Mouse (Mus musculus): ENCODE results near the gene Smarcd1. TPM values are rescaled to one million over a fixed set of nuclear protein-coding genes. Genes with fewer than 3 reads are reported as not detected.

Smarcd1 gene
- polyA plus RNA-seq (2012; rRNA removed) = 9.5 and 23.8 TPM in 2 replicates

DNA sequence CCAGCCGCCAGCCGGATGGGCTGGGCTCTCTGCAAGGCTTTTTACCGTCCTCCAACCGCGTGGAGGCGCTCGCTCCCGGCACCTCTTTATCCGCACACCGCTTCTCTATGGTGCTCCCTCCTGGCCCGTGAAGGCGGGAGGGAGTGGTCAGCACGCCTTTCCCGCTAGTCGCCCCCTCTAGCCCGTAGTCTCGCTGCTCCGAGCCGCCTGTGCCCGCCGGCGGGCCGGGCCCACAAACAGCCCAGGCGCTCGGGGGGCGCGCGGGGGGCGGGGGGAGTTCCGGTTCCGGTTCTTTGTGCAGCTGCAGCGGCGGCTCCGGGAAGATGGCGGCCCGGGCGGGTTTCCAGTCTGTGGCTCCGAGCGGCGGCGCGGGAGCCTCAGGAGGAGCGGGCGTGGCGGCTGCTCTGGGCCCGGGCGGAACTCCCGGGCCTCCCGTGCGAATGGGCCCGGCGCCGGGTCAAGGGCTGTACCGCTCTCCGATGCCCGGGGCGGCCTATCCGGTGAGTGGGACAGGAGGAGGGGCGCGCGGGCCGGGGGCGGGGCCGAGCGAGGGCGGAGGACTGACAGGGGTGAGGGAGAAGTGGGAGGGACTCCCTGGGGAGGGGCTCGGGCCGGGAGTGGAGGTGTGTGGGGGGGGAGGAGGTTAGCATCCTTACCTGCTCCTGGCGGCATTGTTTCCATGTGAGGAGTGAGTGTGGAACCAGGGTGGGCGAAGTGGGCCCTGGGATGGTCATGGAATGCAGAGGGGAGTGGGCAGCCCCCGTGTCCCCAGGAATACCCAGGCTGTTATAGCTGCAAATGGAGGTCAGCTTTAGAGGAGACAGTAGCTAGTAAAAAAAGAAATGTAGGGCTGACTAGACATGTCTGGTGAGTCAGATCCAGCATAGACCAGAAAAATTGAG lies at the start of gene Smarcd1:
Gene Smarcd1 (plus strand): TSS at position 131 of the 902 bp plus-strand sequence.
- Histone ChIP-seq H3K4me1 (ENCODE audit: control insufficient read depth, insufficient read depth, insufficient read length, low read length) (peaks cover 34% of the 10 kb centered on the region), H3K36me3 (ENCODE audit: control insufficient read depth, insufficient read depth, low read length) (peaks cover 12% of the 10 kb centered on the region), H3K27ac (ENCODE audit: insufficient read depth, low read depth, low read length) (peak within 1 kb of the TSS; percentile 97), H3K4me3 (ENCODE audit: low read depth, low read length) (peak within 1 kb of the TSS; percentile 93), H3K27me3 (ENCODE audit: control insufficient read depth, insufficient read depth, low read length) (no peaks in the 10 kb centered on the region)
- TF ChIP-seq POLR2A (IDR thresholded peaks at IDR 0.05; ENCODE audit: low read depth, low read length) (no peak; the same call in 1 of the 2 replicates), CTCF (IDR thresholded peaks at IDR 0.05; ENCODE audit: extremely low read depth, insufficient read length, insufficient replicate concordance, low read depth, low read length) (peak; percentile 92)
- WGBS = 1% methylated on average over 70 of the region's 71 CpGs

DNA sequence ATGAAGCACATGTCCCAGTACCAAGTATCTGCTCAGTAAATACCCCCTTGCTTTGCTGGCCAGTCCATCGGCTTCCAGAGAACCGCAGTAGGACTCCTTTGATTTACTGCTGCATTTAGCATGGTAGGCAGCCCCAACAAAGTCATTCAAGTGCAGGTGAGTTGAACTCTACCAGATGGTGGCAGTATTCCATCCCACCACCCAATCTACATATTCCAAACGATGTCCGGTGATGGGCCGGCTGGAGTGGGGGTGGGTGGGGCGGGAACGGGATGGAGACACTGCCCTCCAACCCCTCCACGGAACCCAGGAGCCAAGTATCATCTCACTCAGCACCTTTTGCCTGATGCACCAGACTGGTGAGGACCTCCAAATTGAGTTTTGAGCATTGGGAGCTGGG lies 48.6 kb upstream of the Smarcd1 start:
- whole genome bisulfite sequencing = 43% methylated on average over 8 of the region's 8 CpGs
- Histone ChIP-seq H3K4me3 (ENCODE audit: low read depth, low read length) (no peak overlapping the region), H3K4me1 (ENCODE audit: control insufficient read depth, insufficient read depth, insufficient read length, low read length) (peaks cover 6% of the 10 kb centered on the region), H3K36me3 (ENCODE audit: control insufficient read depth, insufficient read depth, low read length) (no peaks in the 10 kb centered on the region), H3K27ac (ENCODE audit: insufficient read depth, low read depth, low read length) (no peak overlapping the region), H3K27me3 (ENCODE audit: control insufficient read depth, insufficient read depth, low read length) (no peaks in the 10 kb centered on the region)
- no peak for TF ChIP-seq CTCF (IDR thresholded peaks at IDR 0.05; ENCODE audit: extremely low read depth, insufficient read length, insufficient replicate concordance, low read depth, low read length)
- no peak for TF ChIP-seq POLR2A (IDR thresholded peaks at IDR 0.05; ENCODE audit: low read depth, low read length)

DNA sequence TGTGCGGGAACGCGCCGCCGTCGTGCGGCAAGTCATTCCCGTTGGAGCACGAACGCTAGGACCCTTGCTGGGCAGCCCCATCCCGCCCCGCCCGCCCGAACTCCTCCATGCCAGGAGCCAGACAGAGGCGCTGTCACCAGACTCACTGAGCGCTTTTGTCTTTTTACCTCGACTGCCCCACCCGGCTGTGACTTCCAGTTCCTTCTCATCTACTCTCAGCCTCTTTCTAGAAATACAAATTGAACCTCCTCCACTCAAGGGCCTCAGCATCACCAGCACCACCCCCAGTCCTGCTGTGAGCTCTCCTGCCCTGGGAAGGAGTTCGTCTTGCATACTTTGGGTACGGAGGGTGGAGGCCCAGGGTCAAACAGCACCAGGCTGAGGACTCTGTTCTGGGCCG lies 48.1 kb upstream of the Smarcd1 start:
- Histone ChIP-seq H3K4me3 (ENCODE audit: low read depth, low read length) (peak overlapping the region; percentile 3; the same call in 1 of the 2 replicates), H3K36me3 (ENCODE audit: control insufficient read depth, insufficient read depth, low read length) (no peaks in the 10 kb centered on the region)

DNA sequence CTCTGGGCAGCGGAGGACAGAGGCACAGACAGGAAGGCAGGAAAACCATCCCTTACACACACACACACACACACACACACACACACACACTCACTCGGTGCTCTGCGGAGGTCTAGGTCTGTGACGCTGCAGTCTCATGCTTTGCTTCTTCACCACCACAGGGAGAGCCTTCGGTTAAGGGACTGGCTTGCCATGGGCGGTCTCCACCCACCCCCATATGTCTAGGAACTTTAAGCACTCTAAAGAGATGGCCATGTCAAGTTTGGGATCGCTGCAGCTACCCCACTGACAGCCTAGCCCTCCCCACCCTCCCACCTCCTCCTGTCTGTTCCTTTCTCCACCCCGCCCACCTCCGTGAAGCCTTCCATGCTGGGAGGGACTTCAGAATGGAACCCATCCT lies 46.0 kb upstream of the Smarcd1 start:
- Histone ChIP-seq H3K4me3 (ENCODE audit: low read depth, low read length) (no peak overlapping the region), H3K27ac (ENCODE audit: insufficient read depth, low read depth, low read length) (no peak overlapping the region), H3K27me3 (ENCODE audit: control insufficient read depth, insufficient read depth, low read length) (no peaks in the 10 kb centered on the region), H3K4me1 (ENCODE audit: control insufficient read depth, insufficient read depth, insufficient read length, low read length) (peaks cover 3% of the 10 kb centered on the region), H3K36me3 (ENCODE audit: control insufficient read depth, insufficient read depth, low read length) (no peaks in the 10 kb centered on the region)
- TF ChIP-seq POLR2A (IDR thresholded peaks at IDR 0.05; ENCODE audit: low read depth, low read length) (no peak), CTCF (IDR thresholded peaks at IDR 0.05; ENCODE audit: extremely low read depth, insufficient read length, insufficient replicate concordance, low read depth, low read length) (no peak)
- 79% methylated on average over 9 of the region's 9 CpGs for WGBS

More for the DNA sequence above, 48.1 kb upstream of the Smarcd1 start:
- 37% methylated on average over 21 of the region's 21 CpGs for WGBS
- Histone ChIP-seq H3K4me1 (ENCODE audit: control insufficient read depth, insufficient read depth, insufficient read length, low read length) (peaks cover 6% of the 10 kb centered on the region), H3K27me3 (ENCODE audit: control insufficient read depth, insufficient read depth, low read length) (no peaks in the 10 kb centered on the region), H3K27ac (ENCODE audit: insufficient read depth, low read depth, low read length) (no peak overlapping the region)
- no peak for TF ChIP-seq POLR2A (IDR thresholded peaks at IDR 0.05; ENCODE audit: low read depth, low read length)
- no peak for TF ChIP-seq CTCF (IDR thresholded peaks at IDR 0.05; ENCODE audit: extremely low read depth, insufficient read length, insufficient replicate concordance, low read depth, low read length)

DNA sequence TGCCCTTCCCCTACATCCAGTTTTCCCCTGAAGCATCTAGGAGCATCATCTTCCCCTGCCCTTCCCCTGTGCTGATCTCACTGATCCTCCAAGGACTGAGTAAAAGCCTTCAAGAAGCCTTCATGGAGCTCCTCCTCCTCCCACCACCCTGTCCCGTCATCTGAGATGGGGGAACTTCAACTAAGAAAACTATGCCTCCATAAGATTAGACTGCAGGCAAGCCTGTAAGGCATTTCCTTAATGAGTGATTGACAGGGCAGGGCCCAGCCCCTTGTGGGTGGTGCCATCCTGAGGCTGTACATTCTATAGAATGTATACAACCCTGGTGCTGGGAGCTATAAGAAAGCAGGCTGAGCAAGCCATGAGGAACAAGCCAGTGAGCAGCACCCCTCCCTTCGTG lies 43.5 kb upstream of the Smarcd1 start:
- 67% methylated on average over 2 of the region's 2 CpGs for WGBS
- Histone ChIP-seq H3K36me3 (ENCODE audit: control insufficient read depth, insufficient read depth, low read length) (no peaks in the 10 kb centered on the region), H3K27ac (ENCODE audit: insufficient read depth, low read depth, low read length) (no peak overlapping the region), H3K4me3 (ENCODE audit: low read depth, low read length) (no peak overlapping the region), H3K4me1 (ENCODE audit: control insufficient read depth, insufficient read depth, insufficient read length, low read length) (no peaks in the 10 kb centered on the region; the same call in 1 of the 2 replicates), H3K27me3 (ENCODE audit: control insufficient read depth, insufficient read depth, low read length) (no peaks in the 10 kb centered on the region)
- TF ChIP-seq CTCF (IDR thresholded peaks at IDR 0.05; ENCODE audit: extremely low read depth, insufficient read length, insufficient replicate concordance, low read depth, low read length) (no peak), POLR2A (IDR thresholded peaks at IDR 0.05; ENCODE audit: low read depth, low read length) (no peak)

DNA sequence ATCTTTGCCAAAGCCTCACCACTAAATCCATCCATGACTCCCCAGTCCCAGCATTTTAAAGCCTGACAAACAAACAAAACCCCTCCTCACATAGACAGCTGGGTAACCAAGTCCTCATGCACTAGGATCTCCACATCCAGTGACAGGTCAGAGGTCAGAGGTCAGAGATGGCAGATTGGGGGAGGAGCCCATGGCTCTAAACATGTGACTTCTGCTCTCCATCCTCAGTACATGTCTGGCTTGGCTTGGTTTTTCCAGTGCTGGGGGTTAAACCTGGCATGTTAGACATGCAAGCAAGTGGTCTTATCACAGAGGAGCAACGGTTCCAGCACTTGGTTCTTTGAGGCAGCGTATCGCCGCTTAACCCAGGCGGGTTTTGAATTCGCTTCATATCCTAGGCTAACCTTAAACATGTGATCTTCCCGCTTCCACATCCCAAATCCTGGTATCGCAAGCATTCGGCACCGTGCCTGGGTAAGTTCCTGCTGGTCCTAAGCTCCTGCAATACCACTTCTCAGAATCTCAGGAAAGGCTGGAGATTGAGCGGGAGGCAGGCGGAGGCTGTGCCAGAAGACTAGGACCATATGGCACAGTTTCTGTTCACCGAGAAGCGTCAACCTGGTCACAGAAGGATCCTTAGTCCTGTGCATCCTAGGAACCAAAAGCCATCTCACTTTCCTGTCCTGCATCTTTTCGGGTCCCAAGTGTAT lies 40.7 kb upstream of the Smarcd1 start:
- H3K27ac ChIP-seq (ENCODE audit: insufficient read depth, low read depth, low read length) = no peak overlapping the region
- 97% methylated on average over 15 of the region's 15 CpGs for WGBS
- peaks cover 22% of the 10 kb centered on the region for H3K27me3 ChIP-seq (ENCODE audit: control insufficient read depth, insufficient read depth, low read length)
- no peaks in the 10 kb centered on the region for H3K36me3 ChIP-seq (ENCODE audit: control insufficient read depth, insufficient read depth, low read length)
- H3K4me3 ChIP-seq (ENCODE audit: low read depth, low read length) = no peak overlapping the region
- TF ChIP-seq POLR2A (IDR thresholded peaks at IDR 0.05; ENCODE audit: low read depth, low read length) (no peak), CTCF (IDR thresholded peaks at IDR 0.05; ENCODE audit: extremely low read depth, insufficient read length, insufficient replicate concordance, low read depth, low read length) (no peak)
- peaks cover 8% of the 10 kb centered on the region for H3K4me1 ChIP-seq (ENCODE audit: control insufficient read depth, insufficient read depth, insufficient read length, low read length)

DNA sequence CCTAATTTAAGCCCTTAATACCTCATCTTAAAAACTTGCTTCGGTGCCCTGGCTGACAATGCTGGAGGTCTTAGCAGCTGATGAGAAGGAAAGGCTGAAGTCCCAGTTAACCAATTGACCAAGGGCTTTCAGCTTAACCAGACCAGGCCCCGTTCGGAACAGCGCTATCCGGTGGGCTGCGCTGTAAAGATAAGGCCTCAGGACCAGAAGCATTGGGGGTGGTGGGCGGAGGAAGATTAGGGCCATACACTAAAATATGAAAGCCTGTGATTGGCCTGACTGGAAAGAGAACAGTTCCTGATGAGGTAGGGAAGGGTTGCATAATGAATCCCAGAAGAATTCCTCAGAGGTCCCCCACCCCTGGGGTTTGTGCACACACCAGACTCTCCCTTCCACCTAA lies 39.6 kb upstream of the Smarcd1 start:
- 80% methylated on average over 7 of the region's 7 CpGs for WGBS
- Histone ChIP-seq H3K4me1 (ENCODE audit: control insufficient read depth, insufficient read depth, insufficient read length, low read length) (peaks cover 8% of the 10 kb centered on the region), H3K27me3 (ENCODE audit: control insufficient read depth, insufficient read depth, low read length) (peaks cover 26% of the 10 kb centered on the region), H3K27ac (ENCODE audit: insufficient read depth, low read depth, low read length) (no peak overlapping the region), H3K4me3 (ENCODE audit: low read depth, low read length) (no peak overlapping the region), H3K36me3 (ENCODE audit: control insufficient read depth, insufficient read depth, low read length) (no peaks in the 10 kb centered on the region)
- no peak for TF ChIP-seq POLR2A (IDR thresholded peaks at IDR 0.05; ENCODE audit: low read depth, low read length)
- no peak for TF ChIP-seq CTCF (IDR thresholded peaks at IDR 0.05; ENCODE audit: extremely low read depth, insufficient read length, insufficient replicate concordance, low read depth, low read length)

Measured in small intestine, adult 2 months (tissue).